Mouse (Mus musculus) embryonic fibroblast, embryonic 13.5 days (primary cell): Measurements from ENCODE around the gene Lama5.

ENCODE experiments used
- CTCF ChIP-seq: IDR thresholded peaks from 2 replicates; pipeline ENCODE4 v1.5.1; 2011; ENCODE audit warnings: mild to moderate bottlenecking, control low read depth, low read length, moderate library complexity, borderline replicate concordance; ENCODE audit not compliant: insufficient read depth
- POLR2A ChIP-seq: IDR thresholded peaks from 2 replicates; pipeline ENCODE4 v1.6.1; 2011; ENCODE audit warnings: low read depth, mild to moderate bottlenecking, control low read depth, low read length, moderate library complexity

- TF ChIP-seq CTCF (no peak), POLR2A (no peak; the same call in 1 of the 2 replicates)
Observed at GRCm38 (mm10) chr2:180225044-180225761, 456 bp downstream of the Lama5 start.
